Mouse (Mus musculus): ENCODE data around the gene A030003K21Rik. TPM values are rescaled to one million over a fixed set of nuclear protein-coding genes. Genes with fewer than 3 reads are reported as not detected.
"Not testable (repeated sequence)": the region's sequence is repeated elsewhere in the genome, so short reads cannot be mapped to it uniquely, and the experiment has no call there.

The A030003K21Rik gene
- not detected for total RNA-seq (2021)
- long read RNA-seq = 0 reads

DNA sequence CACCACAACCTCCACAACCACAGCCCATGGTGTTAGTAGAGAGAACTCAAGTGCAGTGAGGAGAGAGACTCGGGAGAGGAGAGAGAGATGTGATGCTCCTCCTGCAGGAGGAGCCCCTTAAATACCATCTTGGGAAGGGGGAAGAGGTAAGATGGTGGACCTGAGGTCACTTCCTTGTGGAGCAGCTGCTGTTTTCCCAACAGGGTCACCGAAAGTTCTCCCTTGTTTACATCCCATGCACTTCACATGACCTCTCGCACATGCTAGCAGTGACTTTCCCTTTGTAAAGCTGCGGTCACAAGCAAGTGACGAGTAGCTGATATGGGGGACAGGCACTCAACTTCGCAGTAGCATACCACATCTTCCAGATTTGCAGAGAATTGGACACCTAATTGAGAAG is at the start of gene A030003K21Rik:
A030003K21Rik (minus strand) TSS at position 94 of the 400 bp plus-strand sequence.
- DNase-seq (ENCODE audit: low spot score in 2 of 2) = not testable (repeated sequence)

DNA sequence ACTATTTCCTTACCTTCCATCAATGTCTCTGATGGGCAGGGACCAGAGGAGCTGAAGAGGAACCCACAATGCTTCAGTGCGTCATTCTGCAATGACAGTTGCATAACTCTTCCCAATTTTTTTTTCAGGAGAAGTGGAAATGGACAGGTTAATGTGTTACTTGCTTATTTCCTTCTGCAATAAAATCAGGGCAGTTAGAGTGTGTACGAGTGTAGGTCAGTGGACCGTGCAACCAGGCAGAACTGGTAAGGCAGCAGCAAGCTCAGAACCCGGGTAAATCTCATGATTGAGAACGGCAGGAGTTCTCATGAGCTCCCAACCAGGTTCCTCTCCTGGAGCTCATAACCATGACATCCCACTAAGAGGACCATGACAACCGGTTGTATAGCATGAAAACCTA is 48.9 kb upstream of the A030003K21Rik start:
- DNase-seq (ENCODE audit: low spot score in 2 of 2) = no peak

DNA sequence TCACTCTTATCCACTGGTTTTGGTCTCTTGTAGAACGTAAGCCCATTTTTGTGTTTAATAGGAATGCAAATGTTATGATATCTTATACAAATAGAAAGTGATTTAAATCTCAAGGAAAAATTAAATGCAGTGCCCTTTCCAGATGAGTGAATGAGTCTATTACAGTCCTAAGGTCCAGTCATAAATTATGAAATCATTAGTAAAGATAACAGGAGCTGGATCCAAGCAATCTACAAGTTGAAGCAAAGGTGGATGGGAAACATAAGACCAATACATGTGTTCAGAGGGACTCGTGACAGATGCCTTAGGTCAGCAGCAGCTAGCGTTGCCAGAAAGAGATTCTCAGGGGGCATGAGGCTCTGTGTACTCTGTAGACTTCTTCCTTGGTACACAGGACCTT is 48.4 kb upstream of the A030003K21Rik start:
- no peak for DNase-seq (ENCODE audit: low spot score in 2 of 2)

DNA sequence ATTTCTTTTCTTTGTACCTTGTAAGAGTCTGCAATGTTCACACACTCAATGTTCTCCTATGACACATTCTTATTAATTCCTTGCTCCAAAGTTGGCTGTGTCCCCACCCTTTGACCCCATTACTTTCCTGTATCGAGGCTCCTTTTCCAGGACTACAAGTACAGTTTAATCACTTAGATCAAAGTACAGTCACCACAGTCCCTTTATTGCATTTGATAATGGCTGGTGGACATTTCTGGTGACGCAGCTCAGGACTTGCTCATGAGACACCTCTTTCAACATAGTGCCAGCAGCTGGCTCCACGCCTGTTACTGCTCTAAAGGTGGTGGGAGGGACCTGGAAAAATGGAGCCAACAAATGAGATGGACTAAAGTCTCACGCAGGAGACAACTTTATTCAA is 47.9 kb upstream of the A030003K21Rik start:
- DNase-seq (ENCODE audit: low spot score in 2 of 2) = no peak

DNA sequence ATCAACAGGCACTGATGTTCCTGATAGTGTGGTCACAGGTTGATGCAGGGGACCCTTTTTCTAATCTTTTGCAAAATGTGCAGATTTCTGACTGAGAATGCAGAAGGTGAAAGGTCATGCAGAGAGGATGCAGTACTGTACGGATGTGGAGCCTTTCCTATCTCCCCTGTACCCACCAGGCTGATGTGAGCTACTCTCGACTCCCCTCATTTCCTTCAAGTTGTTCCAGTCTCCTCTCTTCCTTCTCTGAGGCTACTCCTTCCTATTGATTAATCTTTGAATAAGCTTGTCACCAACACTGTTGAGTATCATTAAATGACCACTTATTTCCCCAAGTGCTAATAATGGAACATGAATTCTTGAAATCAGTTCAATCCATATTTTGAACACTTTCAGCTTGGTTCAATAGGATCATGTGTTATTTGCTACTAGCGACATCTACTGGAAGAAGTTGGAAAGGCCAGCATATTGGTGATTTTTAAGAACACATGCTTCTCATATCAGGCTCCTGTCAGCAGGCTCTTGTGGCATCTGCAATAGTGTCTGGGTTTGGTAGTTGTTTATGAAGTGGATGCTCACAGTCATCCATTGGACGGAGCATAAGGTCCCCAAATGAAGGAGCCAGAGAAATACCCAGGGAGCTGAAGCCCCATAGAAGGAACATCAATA is 44.5 kb upstream of the A030003K21Rik start:
- peak; percentile 49 to 57 for DNase-seq (ENCODE audit: low spot score in 2 of 2)

DNA sequence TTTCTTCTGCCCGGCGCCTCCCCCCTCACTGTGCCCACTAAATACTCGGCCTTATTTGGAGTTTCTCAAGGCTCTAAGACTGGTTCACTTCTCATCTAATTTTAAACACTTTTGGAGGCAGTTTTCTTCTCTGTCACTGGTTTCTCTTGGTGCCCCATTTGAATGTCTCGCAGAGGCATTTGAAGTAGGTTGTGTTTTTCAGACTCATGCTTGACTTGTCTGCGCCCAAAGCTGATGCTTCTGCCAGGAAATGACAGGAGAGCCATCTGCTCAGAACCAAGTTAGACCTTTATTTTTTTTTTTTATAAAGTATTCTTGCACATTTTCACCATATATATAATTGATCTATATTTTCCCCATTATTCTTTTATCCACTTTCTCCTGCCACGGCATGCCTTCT is 43.5 kb upstream of the A030003K21Rik start:
- no peak for DNase-seq (ENCODE audit: low spot score in 2 of 2)

DNA sequence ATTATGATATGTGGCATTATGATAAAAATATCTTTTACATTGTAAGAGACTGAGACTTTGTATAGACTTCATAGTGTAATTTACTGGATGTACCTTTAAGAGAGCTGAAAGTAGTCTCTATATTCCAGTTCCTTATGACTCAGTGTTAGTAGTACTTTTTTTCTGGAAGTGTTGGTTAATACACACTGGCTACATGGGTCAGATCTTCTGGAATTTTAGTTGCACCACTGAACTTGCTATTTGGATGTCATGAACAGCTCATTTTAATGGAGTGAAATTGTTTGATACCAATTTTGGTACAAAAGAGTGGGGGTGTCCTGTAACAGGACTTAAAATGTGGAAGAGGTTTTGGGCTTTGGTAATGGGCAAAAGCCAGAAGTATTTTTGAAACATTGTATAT is 34.7 kb upstream of the A030003K21Rik start:
- no peak for DNase-seq (ENCODE audit: low spot score in 2 of 2)

DNA sequence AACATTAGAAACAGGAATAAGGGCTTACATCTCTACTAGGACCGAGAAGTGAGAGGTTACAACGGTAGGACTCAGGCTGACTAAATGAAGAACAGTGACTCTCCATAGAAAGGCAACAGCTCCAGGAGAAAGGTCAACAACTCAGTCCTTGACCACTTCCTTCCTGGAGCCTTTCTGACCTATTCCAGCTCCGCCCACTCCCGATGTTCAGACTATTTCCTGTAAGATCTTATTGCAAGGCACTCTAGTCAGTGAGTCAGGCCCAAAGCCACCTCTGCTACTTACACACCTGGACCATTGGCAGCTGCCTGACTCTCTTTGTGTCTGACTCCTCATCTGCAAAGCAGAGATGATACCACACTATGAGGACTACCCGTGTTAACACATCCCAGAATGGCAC is 32.6 kb upstream of the A030003K21Rik start:
- no peak for DNase-seq (ENCODE audit: low spot score in 2 of 2)

DNA sequence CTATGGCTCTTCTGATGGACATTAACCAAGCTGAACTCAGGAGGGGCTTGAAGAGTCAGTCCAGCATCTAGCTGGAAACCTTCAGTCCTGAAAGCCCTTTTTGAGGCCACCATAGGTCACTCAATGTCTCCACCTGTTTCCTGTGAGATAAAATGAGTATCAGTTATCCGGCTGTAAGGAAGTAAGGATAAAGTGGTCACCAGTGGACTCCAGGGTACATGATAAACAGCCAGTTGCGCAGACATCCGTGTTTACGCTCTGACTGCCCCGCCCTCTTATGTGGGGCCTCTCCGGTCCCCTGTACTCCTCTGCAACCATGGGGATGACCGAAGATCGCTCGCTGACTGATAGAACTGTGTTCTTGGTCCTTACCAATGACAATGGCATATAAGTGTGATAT is 31.2 kb upstream of the A030003K21Rik start:
- no peak for DNase-seq (ENCODE audit: low spot score in 2 of 2)

DNA sequence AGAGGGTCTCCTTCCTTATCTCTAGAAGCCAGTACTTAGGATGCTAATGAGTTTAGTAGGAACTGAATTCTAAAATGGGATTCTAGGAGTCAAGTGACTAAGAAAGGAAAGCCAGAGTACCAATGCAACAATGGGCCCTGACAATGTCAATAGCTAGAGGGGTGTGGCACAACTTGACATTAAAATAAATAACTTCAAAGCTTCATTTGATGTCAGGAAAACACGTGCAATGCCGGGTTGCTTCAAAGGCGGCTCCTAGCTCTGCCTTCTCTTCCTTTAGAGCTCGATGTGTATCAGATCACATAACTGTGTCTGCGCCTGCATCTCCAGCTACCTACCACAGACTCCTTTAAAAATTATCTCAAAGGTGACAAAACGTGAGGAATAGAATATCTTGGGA is 30.7 kb upstream of the A030003K21Rik start:
- no peak for DNase-seq (ENCODE audit: low spot score in 2 of 2)

DNA sequence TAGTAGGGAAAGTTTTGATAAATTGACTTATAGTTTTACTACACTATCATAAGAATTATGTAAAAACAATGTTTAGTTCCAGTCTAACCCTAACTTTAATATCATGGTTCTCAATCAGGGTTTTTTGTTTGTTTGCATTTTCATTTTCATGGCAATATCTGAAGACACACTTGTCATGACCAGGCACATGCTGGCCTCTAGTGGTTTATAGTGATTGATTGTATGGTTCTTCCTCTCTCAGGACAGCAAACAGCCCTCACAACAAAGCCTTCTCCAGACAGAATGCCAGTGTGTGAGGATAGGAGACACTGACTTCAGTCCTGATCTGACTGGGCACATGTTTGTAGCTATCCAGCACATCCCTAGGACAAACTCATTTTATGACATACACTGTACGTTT is 30.1 kb upstream of the A030003K21Rik start:
- no peak for DNase-seq (ENCODE audit: low spot score in 2 of 2)

DNA sequence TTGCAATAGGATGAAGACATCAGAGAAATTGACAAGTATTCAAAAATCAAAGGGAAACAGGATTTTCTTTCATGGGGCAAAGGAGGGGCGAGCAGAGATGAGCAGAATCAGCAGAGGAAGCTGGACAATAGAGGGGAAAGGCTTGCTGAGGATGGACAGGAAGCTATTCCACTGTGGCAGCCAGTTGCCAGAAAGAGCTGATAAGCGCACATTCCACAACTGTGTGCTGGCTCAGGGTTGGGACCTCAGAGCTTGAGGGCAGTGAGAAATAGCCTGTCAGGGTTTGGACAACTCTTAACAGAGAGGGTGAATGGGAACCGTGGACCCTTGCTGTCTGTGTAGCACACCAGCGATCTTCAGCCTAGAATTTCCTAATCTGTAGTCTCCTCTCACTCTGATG is 28.9 kb upstream of the A030003K21Rik start:
- DNase-seq (ENCODE audit: low spot score in 2 of 2) = no peak

DNA sequence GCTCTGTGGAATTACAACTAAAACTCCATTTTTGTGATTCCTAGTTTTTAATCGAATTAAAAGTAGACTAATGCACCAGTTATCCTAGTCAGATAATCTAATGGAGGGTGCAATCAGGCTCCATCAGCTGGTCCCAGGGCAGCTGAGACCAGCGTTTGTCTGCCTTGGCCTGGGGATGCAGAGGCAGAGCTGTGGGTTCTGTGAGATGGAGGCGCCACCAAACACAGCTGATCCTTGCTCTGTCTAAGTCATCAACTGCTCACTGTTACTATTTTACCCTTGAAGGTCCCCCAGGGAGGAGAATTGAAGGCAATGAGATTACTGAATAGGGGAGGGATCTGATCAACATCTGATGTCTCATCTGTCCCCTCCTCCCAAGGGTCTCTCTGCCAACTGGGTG is 23.2 kb upstream of the A030003K21Rik start:
- no peak for DNase-seq (ENCODE audit: low spot score in 2 of 2)

DNA sequence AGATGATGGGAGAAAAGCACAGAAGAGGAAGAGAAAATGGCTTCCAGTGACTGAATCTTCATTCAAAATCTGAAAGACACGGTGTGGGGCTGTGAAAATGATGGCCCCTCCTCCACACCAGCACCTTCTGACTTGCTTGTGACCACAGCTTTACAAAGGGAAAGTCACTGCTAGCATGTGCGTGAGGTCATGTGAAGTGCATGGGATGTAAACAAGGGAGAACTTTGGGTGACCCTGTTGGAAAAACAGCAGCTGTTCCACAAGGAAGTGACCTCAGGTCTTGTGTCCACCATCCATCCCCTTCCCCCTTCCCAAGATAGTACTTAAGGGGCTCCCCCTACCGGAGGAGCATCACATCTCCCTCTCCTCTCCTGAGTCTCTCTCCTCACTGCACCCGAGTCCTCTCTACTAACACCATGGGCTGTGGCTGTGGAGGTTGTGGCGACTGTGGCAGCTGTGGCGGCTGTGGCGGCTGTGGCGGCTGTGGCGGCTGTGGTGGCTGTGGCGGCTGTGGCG is 16.7 kb upstream of the A030003K21Rik start, which contains the start of gene Gm47955:
Gm47955 (plus strand) TSS at position 417 of the 516 bp plus-strand sequence.
- no peak for DNase-seq (ENCODE audit: low spot score in 2 of 2)

DNA sequence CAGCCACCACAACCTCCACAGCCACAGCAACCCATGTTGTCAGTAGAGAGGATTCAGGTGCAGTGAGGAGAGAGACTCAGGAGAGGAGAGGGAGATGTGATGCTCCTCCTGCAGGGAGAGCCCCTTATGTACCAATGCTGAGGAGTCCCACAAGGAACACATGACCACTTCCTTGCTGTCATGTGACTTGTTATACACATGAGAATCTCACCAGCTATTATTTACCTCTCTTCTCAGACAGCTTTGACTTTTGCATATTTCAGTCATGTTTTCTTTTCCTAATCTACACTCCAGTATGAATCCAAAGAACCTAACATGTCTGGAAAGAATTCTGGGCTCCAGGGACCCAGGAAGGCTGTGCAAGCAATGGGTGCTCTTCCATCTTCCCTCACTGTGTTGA is 12.7 kb upstream of the A030003K21Rik start, which contains the start of gene Gm7544:
Gm7544 (minus strand) TSS at position 101 of the 400 bp plus-strand sequence.
- not testable (repeated sequence) for DNase-seq (ENCODE audit: low spot score in 2 of 2)

DNA sequence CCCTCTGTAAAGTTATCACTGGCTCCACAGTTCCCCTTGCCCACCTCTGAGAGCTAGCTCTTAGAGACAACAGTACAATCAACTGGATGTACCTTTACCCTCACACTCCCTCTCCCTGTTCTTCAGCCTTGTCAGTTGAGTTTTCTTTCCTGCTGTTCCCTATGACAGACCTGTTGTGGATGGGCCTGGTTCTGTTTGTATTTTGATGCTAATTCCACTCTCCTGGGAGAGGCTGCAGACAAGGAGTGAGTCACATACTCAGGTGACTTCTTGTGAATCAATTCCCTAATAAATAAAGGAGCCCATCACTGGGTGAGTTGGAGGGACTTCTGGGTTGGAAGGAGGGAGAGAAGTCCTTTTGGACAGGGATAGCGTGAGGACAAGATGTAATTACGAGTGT is 5.4 kb upstream of the A030003K21Rik start:
- no peak for DNase-seq (ENCODE audit: low spot score in 2 of 2)

DNA sequence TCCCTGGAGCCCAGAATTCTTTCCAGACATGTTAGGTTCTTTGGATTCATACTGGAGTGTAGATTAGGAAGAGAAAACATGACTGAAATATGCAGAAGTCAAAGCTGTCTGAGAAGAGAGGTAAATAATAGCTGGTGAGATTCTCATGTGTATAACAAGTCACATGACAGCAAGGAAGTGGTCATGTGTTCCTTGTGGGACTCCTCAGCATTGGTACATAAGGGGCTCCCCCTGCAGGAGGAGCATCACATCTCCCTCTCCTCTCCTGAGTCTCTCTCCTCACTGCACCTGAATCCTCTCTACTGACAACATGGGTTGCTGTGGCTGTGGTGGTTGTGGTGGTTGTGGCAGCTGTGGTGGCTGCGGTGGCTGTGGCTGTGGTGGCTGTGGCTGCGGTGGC is 2.8 kb upstream of the A030003K21Rik start:
- DNase-seq (ENCODE audit: low spot score in 2 of 2) = not testable (repeated sequence)

DNA sequence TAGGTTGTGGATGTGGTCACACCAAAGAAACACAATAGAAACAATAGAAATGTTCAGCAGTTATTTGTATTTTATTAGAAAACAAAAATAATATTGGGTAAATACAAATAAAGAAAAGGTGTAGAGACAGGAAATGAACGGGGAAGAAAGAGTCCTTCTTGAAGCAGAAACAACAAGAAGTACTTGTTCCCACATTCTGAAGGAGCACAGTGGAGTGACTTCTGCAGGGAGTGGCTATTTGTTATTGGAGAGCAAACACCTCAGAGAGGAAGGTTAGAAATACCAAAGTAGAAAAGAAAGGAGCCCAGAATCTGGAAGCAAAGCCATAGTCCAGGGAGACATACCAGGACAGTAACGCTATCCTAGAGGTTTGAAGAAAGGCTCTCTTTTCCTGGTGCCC is 683 bp downstream of the A030003K21Rik start:
- not testable (repeated sequence) for DNase-seq (ENCODE audit: low spot score in 2 of 2)

DNA sequence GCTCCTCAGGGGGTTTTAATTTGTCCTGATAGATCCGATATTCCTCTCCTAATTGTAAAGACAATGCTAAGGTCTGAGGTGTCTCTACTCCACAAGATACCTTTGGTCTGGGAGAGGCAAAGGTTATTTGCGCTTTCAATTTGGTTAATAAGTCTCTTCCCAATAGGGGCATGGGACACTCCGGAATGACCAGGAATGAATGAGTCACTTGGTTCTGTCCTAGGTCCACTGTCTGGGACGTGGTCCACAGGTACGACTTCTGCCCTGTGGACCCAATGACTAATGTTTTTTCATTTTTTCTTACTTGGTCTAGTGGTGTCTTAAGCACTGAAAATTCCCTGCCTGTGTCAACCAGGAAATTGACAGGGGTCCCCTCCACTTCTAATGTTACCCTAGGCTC is 4.5 kb downstream of the A030003K21Rik start:
- DNase-seq (ENCODE audit: low spot score in 2 of 2) = no peak

DNA sequence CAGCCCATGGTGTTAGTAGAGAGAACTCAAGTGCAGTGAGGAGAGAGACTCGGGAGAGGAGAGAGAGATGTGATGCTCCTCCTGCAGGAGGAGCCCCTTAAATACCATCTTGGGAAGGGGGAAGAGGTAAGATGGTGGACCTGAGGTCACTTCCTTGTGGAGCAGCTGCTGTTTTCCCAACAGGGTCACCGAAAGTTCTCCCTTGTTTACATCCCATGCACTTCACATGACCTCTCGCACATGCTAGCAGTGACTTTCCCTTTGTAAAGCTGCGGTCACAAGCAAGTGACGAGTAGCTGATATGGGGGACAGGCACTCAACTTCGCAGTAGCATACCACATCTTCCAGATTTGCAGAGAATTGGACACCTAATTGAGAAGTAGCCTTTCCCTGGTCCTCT is 11.9 kb downstream of the A030003K21Rik start, which contains the start of gene Gm6217:
Gm6217 (minus strand) TSS at position 74 of the 400 bp plus-strand sequence.
- DNase-seq (ENCODE audit: low spot score in 2 of 2) = not testable (repeated sequence)

DNA sequence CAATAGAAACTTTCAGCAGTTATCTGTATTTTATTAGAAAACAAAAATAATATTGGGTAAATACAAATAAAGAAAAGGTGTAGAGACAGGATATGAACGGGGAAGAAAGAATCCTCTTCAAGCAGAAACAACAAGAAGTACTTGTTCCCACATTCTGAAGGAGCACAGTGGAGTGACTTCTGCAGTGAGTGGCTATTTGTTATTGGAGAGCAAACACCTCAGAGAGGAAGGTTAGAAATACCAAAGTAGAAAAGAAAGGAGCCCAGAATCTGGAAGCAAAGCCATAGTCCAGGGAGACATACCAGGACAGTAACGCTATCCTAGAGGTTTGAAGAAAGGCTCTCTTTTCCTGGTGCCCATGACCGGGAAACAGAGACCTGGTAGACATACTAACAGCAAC is 12.6 kb downstream of the A030003K21Rik start:
- DNase-seq (ENCODE audit: low spot score in 2 of 2) = not testable (repeated sequence)

DNA sequence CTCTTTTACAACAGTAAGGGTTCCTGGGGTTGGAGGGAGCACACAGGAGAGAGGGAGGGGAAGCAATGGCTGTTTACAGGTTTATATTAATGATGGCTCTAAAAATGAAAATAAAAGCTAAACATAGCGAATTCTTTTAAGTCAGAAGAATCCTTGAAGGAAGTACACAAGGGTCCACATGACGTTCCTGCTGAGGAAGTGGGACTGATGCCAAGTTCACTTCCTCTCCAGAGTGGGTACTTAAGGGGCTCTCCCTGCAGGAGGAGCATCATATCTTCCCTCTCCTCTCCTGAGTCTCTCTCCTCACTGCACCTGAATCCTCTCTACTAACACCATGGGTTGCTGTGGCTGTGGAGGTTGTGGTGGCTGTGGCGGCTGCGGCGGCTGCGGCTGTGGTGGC is 18.5 kb downstream of the A030003K21Rik start, which contains the start of gene A030014E15Rik:
A030014E15Rik (plus strand) TSS at position 268 of the 400 bp plus-strand sequence.
- DNase-seq (ENCODE audit: low spot score in 2 of 2) = no peak

DNA sequence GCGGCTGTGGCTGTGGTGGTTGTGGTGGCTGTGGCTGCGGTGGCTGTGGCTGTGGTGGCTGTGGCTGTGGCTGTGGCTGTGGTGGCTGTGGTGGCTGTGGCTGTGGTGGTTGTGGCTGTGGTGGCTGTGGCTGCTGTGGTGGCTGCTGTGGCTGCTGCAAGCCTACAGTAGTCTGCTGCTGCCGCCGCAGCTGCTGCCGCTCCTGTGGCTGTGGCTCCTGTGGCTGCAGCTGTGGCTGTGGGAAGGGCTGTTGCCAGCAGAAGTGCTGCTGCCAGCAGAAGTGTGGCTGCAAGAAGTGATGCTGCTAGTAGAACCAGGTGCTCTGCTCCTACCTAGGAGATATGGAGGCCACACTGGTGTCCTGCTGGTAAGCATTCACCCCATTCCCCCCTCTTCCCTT is 29.8 kb downstream of the A030003K21Rik start:
- not testable (repeated sequence) for DNase-seq (ENCODE audit: low spot score in 2 of 2)

Data from layer of hippocampus, postnatal 10 days (tissue).